Mouse (Mus musculus) lung, embryonic 14.5 days (tissue): Measurements from ENCODE around the gene Ngef. TPM values are rescaled to one million over a fixed set of nuclear protein-coding genes. Genes with fewer than 3 reads are reported as not detected.
A peak's percentile ranks its signal among the peaks of the same experiment; 100 is the strongest.

Experiments used
- ATAC-seq: fragments of 200-750 bp; cut with Nextera tagmentation; 2 replicates; pipeline ENCODE4 v1.8.0; 2017; ENCODE audit warnings: mild to moderate bottlenecking, moderate TSS enrichment, moderate library complexity; ENCODE audit not compliant: insufficient read depth
- DNase-seq: peaks from one replicate; pipeline ENCODE4 v3.0.0-alpha.2; 2015
- H3K27ac ChIP-seq: fragments of 300-500 bp; sonication (generic); 2 replicates; pipeline ENCODE4 v1.5.1; 2014; ENCODE audit warnings: low read depth, mild to moderate bottlenecking, moderate library complexity
- H3K27me3 ChIP-seq: fragments of 300-500 bp; sonication (generic); 2 replicates; pipeline ENCODE4 v1.6.1; 2014; ENCODE audit warnings: low read length, control low read depth; ENCODE audit not compliant: insufficient read depth
- H3K36me3 ChIP-seq: fragments of 300-500 bp; sonication (generic); 2 replicates; pipeline ENCODE4 v1.6.1; 2014; ENCODE audit warnings: control low read depth; ENCODE audit not compliant: insufficient read depth
- H3K4me1 ChIP-seq: fragments of 300-500 bp; sonication (generic); 2 replicates; pipeline ENCODE4 v1.6.1; 2014; ENCODE audit warnings: antibody characterized with exemption, control low read depth; ENCODE audit not compliant: insufficient read depth
- H3K4me2 ChIP-seq: fragments of 300-500 bp; sonication (generic); 2 replicates; pipeline ENCODE4 v1.6.1; 2014; ENCODE audit warnings: mild to moderate bottlenecking
- H3K4me3 ChIP-seq: fragments of 300-500 bp; sonication (generic); 2 replicates; pipeline ENCODE4 v1.5.1; 2014; ENCODE audit warnings: low read depth, low read length
- H3K9ac ChIP-seq: fragments of 300-500 bp; sonication (generic); 2 replicates; pipeline ENCODE4 v1.6.1; 2014
- H3K9me3 ChIP-seq: fragments of 300-500 bp; sonication (generic); 2 replicates; pipeline ENCODE4 v1.6.1; 2016; ENCODE audit warnings: low read depth, low read length, control low read depth
- CTCF ChIP-seq: IDR thresholded peaks from 2 replicates; pipeline ENCODE4 v1.5.1; 2016; ENCODE audit warnings: antibody characterized with exemption, low read depth
- WGBS: fragments of 180-500 bp; shearing (Covaris S2); extraction: QIAGEN DNeasy Blood & Tissue Kit; methylation state at CpG from one replicate; pipeline ENCODE4 v1.1.7; 2014; 5-methylcytosine and 5-hydroxymethylcytosine counted together
- polyA plus RNA-seq: library from polyadenylated mRNA; unstranded; fragments of >200 nt; fragmentation: Nextera tagmentation; extraction: Ambion mirVana; gene quantifications from 2 replicates; pipeline ENCODE4 v1.2.1, GENCODE M21; 2014

Gene Ngef
- 1.1 and 1.5 TPM in 2 replicates for polyA plus RNA-seq

GRCm38 (mm10) chr1:87573800-87574215 is at the start of gene Ngef:
Ngef (minus strand) TSS chr1:87573870.
- H3K4me2 ChIP-seq = no peak within 1 kb of the TSS
- no peak within 1 kb of the TSS for H3K9ac ChIP-seq

GRCm38 (mm10) chr1:87621858-87622279 is 48.2 kb upstream of the Ngef start:
- DNase-seq = no peak
- Histone ChIP-seq H3K4me1 (no peaks in the 10 kb centered on the region), H3K27ac (no peak overlapping the region), H3K36me3 (no peaks in the 10 kb centered on the region), H3K4me3 (no peak overlapping the region), H3K27me3 (no peaks in the 10 kb centered on the region), H3K9ac (no peak overlapping the region), H3K4me2 (peak overlapping the region; percentile 54; the same call in 1 of the 2 replicates), H3K9me3 (no peaks in the 10 kb centered on the region)
- no peak for TF ChIP-seq CTCF
- no peak for ATAC-seq
- 60% methylated on average over 3 of the region's 3 CpGs for WGBS

More at GRCm38 (mm10) chr1:87573800-87574215, at the start of gene Ngef:
- Histone ChIP-seq H3K36me3 (no peaks in the 10 kb centered on the region), H3K27ac (peak within 1 kb of the TSS; percentile 77), H3K27me3 (no peaks in the 10 kb centered on the region), H3K4me1 (peaks cover 4% of the 10 kb centered on the region; the same call in 1 of the 2 replicates), H3K4me3 (no peak within 1 kb of the TSS), H3K9me3 (no peaks in the 10 kb centered on the region)
- peak; percentile 24 for DNase-seq
- ATAC-seq = peak; percentile 59; the same call in 1 of the 2 replicates
- no peak for TF ChIP-seq CTCF
- WGBS = 47% methylated on average over 6 of the region's 6 CpGs

DNA sequence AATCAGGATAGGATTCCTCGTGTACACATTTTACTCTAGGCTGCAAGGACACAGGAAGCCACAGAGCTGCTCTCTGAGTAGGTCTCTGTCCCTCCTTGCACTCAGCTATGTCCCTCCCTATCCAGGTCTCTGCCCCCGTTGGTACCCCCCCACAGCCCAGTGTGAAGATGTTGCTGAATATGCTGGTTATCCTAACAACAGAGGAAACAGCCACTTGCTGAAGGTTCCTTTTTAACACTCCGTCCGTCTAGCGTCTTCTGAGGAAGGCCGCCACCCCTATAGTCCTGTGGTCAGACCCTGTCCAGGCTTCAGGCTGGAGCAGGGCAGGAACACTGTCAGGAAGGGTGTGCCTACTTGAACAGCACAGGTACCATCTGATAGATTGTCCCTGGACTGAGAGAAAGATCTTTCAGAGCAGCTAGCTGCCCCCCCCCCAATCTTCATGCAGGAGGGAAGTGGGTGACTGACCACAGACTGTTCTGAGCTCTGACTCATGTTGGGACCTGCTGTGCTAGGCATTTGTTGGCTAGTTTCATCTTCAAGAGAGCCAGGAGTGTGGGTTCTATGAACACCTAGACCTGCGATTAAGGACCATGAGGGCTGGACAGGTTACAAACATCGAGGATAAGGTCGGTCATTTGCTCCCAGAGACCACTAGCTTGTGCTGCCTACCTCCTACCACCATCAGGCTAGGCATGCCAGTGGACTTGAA is 47.6 kb upstream of the Ngef start:
- Histone ChIP-seq H3K4me3 (peak overlapping the region; percentile 29), H3K27me3 (no peaks in the 10 kb centered on the region), H3K4me2 (peak overlapping the region; percentile 54), H3K9ac (no peak overlapping the region; the same call in 1 of the 2 replicates), H3K9me3 (no peaks in the 10 kb centered on the region), H3K36me3 (no peaks in the 10 kb centered on the region), H3K27ac (no peak overlapping the region), H3K4me1 (no peaks in the 10 kb centered on the region)
- ATAC-seq = no peak
- no peak for DNase-seq
- 75% methylated on average over 9 of the region's 9 CpGs for WGBS
- no peak for TF ChIP-seq CTCF

- Histone ChIP-seq H3K4me1 (no peaks in the 10 kb centered on the region), H3K4me3 (peak overlapping the region; percentile 29), H3K36me3 (no peaks in the 10 kb centered on the region), H3K27ac (peak overlapping the region; percentile 69; the same call in 1 of the 2 replicates), H3K4me2 (peak overlapping the region; percentile 54), H3K27me3 (no peaks in the 10 kb centered on the region), H3K9me3 (no peaks in the 10 kb centered on the region), H3K9ac (peak overlapping the region; percentile 39)
- WGBS = 75% methylated on average over 6 of the region's 6 CpGs
- TF ChIP-seq CTCF = no peak
- no peak for ATAC-seq
- DNase-seq = no peak
Measured at GRCm38 (mm10) chr1:87620693-87621092, 47.0 kb upstream of the Ngef start.

DNA sequence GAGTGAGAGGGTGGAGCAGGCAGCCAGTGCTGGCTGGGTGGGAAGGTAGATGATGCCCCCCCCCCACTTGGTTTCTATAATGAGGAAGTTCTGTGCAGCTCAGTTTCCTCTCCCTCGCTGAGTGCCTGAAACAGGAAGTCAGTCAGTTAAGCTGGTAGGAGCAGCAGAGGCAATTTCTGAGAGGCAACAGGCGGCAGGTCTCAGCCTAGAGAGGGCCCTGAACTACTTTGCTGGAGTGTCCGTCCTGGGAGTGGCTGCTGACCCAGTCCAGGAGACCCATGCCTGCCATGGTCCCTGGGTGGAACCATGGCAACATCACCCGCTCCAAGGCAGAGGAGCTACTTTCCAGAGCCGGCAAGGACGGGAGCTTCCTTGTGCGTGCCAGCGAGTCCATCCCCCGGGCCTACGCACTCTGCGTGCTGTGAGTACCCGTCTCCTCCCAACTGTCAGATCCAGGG is 46.6 kb upstream of the Ngef start, which contains the start of gene Inpp5d:
Gene Inpp5d, plus strand, starts transcription at position 102 of the 458 bp plus-strand sequence.
- 68% methylated on average over 12 of the region's 12 CpGs for WGBS
- DNase-seq = peak; percentile 24
- peak within 1 kb of the TSS; percentile 39 for H3K9ac ChIP-seq
- TF ChIP-seq CTCF = no peak
- no peaks in the 10 kb centered on the region for H3K9me3 ChIP-seq
- H3K4me2 ChIP-seq = peak within 1 kb of the TSS; percentile 54
- no peaks in the 10 kb centered on the region for H3K36me3 ChIP-seq
- no peaks in the 10 kb centered on the region for H3K27me3 ChIP-seq
- peak within 1 kb of the TSS; percentile 69; the same call in 1 of the 2 replicates for H3K27ac ChIP-seq
- peak within 1 kb of the TSS; percentile 29 for H3K4me3 ChIP-seq
- no peaks in the 10 kb centered on the region for H3K4me1 ChIP-seq
- no peak; the same call in 1 of the 2 replicates for ATAC-seq

DNA sequence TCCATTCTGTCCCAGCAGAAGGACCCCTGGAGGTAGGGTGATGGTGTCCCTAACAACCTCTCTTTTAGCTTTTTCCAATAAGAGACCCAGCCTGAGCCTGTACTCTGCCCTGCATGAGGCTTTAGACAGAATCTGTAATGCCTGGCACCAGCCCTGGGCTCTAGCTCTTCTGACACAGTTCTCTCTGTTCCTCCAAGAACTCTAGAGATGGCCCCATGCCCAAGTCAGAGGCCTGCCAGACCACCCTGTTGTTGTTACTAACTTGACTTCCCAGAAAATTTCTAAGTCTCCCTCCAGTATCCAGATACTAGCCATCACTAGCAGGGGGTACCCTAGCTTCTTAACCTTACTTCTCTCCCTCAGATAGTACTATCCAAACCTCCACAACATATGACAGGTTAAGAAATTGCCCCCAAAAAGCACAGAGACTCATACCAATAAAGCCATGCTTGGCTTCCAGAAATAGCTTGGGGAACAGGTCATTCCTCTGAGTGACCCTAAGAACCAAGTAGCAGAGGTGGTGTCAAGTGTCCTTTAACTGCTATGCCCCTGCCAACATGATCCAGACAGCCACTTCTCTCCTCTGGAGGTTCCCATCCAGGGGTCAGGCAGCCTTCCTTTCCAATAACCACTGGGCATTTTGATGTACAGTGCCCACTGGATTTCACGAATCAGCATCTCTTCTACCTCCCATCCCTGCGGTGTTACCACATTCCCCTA is 41.1 kb upstream of the Ngef start:
- no peaks in the 10 kb centered on the region for H3K9me3 ChIP-seq
- ATAC-seq (no peak), DNase-seq (no peak)
- H3K9ac ChIP-seq = no peak overlapping the region
- WGBS = 92% methylated on average over 2 of the region's 2 CpGs
- H3K27ac ChIP-seq = no peak overlapping the region
- no peak overlapping the region for H3K4me3 ChIP-seq
- H3K4me2 ChIP-seq = no peak overlapping the region
- no peaks in the 10 kb centered on the region for H3K27me3 ChIP-seq
- no peak for TF ChIP-seq CTCF
- H3K36me3 ChIP-seq = no peaks in the 10 kb centered on the region
- no peaks in the 10 kb centered on the region for H3K4me1 ChIP-seq

GRCm38 (mm10) chr1:87608416-87609046 is 34.9 kb upstream of the Ngef start:
- WGBS = 34% methylated on average over 7 of the region's 7 CpGs
- H3K9ac ChIP-seq = no peak overlapping the region
- ATAC-seq = no peak
- H3K27ac ChIP-seq = no peak overlapping the region
- TF ChIP-seq CTCF = peak; percentile 80
- no peak overlapping the region for H3K4me2 ChIP-seq
- no peaks in the 10 kb centered on the region for H3K4me1 ChIP-seq
- no peak overlapping the region for H3K4me3 ChIP-seq
- H3K36me3 ChIP-seq = no peaks in the 10 kb centered on the region
- no peaks in the 10 kb centered on the region for H3K9me3 ChIP-seq
- no peaks in the 10 kb centered on the region for H3K27me3 ChIP-seq
- DNase-seq = peak; percentile 60
